Mouse (Mus musculus): ENCODE data around the gene Mvb12a. TPM values are rescaled to one million over a fixed set of nuclear protein-coding genes. Genes with fewer than 3 reads are reported as not detected.

Mvb12a gene
- polyA plus RNA-seq, 1 experiment: 182 TPM

DNA sequence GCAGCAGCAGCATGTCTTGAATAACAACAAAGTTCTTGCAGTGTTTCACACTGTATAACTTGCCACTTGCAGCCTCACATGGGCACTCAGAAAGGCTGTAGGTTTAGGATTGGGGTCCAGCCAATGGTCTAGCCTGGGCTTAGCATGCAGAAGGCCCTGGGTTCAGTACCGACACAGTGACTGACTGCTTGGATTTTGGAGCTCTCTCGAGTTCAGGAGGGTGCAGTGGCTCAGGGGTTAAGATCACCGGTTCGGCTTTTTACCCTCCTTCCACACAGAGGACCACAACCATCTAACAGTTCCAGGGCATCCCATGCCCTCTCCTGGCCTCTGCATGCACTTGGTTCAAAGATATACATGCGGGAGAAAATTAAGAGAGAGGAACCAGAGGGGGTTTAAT is 48.3 kb downstream of the Mvb12a start:
- Histone ChIP-seq H3K4me3 (ENCODE audit: control insufficient read depth, insufficient read depth, low read length) (peak overlapping the region; percentile 76), H3K27ac (ENCODE audit: control insufficient read depth, insufficient read depth, low read length) (peak overlapping the region; percentile 94), H3K4me1 (replicated peaks; ENCODE audit: control insufficient read depth, insufficient read depth, low read length) (peaks cover 52% of the 10 kb centered on the region), H3K27me3 (ENCODE audit: control insufficient read depth, insufficient read depth, low read length) (no peaks in the 10 kb centered on the region), H3K36me3 (ENCODE audit: control insufficient read depth, insufficient read depth, low read length) (no peaks in the 10 kb centered on the region)
- no peak for DNase-seq
- TF ChIP-seq POLR2A (IDR thresholded peaks at IDR 0.05; ENCODE audit: control insufficient read depth, extremely low read depth, insufficient read depth, low read length, poor library complexity) (no peak), CTCF (IDR thresholded peaks at IDR 0.05; ENCODE audit: borderline replicate concordance, control insufficient read depth, extremely low read depth, insufficient read depth, low read length, poor library complexity) (no peak)
- 3% methylated on average over 5 of the region's 5 CpGs for WGBS

- H3K27ac ChIP-seq (ENCODE audit: control insufficient read depth, insufficient read depth, low read length): peak within 1 kb of the TSS; percentile 94
- TF ChIP-seq POLR2A (IDR thresholded peaks at IDR 0.05; ENCODE audit: control insufficient read depth, extremely low read depth, insufficient read depth, low read length, poor library complexity) (peak; percentile 92), CTCF (IDR thresholded peaks at IDR 0.05; ENCODE audit: borderline replicate concordance, control insufficient read depth, extremely low read depth, insufficient read depth, low read length, poor library complexity) (no peak)
- peak; percentile 94 for DNase-seq
- H3K4me1 ChIP-seq (replicated peaks; ENCODE audit: control insufficient read depth, insufficient read depth, low read length): peaks cover 59% of the 10 kb centered on the region
- H3K36me3 ChIP-seq (ENCODE audit: control insufficient read depth, insufficient read depth, low read length): no peaks in the 10 kb centered on the region
- peak within 1 kb of the TSS; percentile 76 for H3K4me3 ChIP-seq (ENCODE audit: control insufficient read depth, insufficient read depth, low read length)
- H3K27me3 ChIP-seq (ENCODE audit: control insufficient read depth, insufficient read depth, low read length): no peaks in the 10 kb centered on the region
- WGBS: under 1% methylated on average over 71 of the region's 71 CpGs
Measured at GRCm38 (mm10) chr8:71591471-71592373, 49.0 kb downstream of the Mvb12a start, which contains the start of gene Pgls. Pgls (plus strand) TSS chr8:71592176.

GRCm38 (mm10) chr8:71592374-71593170 is 49.9 kb downstream of the Mvb12a start:
- Histone ChIP-seq H3K4me3 (ENCODE audit: control insufficient read depth, insufficient read depth, low read length) (peak overlapping the region; percentile 76), H3K4me1 (replicated peaks; ENCODE audit: control insufficient read depth, insufficient read depth, low read length) (peaks cover 67% of the 10 kb centered on the region), H3K27me3 (ENCODE audit: control insufficient read depth, insufficient read depth, low read length) (no peaks in the 10 kb centered on the region), H3K27ac (ENCODE audit: control insufficient read depth, insufficient read depth, low read length) (peak overlapping the region; percentile 94), H3K36me3 (ENCODE audit: control insufficient read depth, insufficient read depth, low read length) (no peaks in the 10 kb centered on the region)
- no peak for TF ChIP-seq CTCF (IDR thresholded peaks at IDR 0.05; ENCODE audit: borderline replicate concordance, control insufficient read depth, extremely low read depth, insufficient read depth, low read length, poor library complexity)
- 0 out of 2 replicates have a peak, but pooled peaks have one; percentile 23 for TF ChIP-seq POLR2A (IDR thresholded peaks at IDR 0.05; ENCODE audit: control insufficient read depth, extremely low read depth, insufficient read depth, low read length, poor library complexity)
- WGBS: 3% methylated on average over 60 of the region's 60 CpGs
- DNase-seq: peak; percentile 82

- DNase-seq: no peak
- H3K27ac ChIP-seq (ENCODE audit: control insufficient read depth, insufficient read depth, low read length): no peak overlapping the region
- no peaks in the 10 kb centered on the region for H3K27me3 ChIP-seq (ENCODE audit: control insufficient read depth, insufficient read depth, low read length)
- 95% methylated on average over 8 of the region's 8 CpGs for WGBS
- no peak for TF ChIP-seq CTCF (IDR thresholded peaks at IDR 0.05; ENCODE audit: borderline replicate concordance, control insufficient read depth, extremely low read depth, insufficient read depth, low read length, poor library complexity)
- TF ChIP-seq POLR2A (IDR thresholded peaks at IDR 0.05; ENCODE audit: control insufficient read depth, extremely low read depth, insufficient read depth, low read length, poor library complexity): no peak
- H3K4me1 ChIP-seq (replicated peaks; ENCODE audit: control insufficient read depth, insufficient read depth, low read length): peaks cover 61% of the 10 kb centered on the region
- H3K36me3 ChIP-seq (ENCODE audit: control insufficient read depth, insufficient read depth, low read length): no peaks in the 10 kb centered on the region
- H3K4me3 ChIP-seq (ENCODE audit: control insufficient read depth, insufficient read depth, low read length): no peak overlapping the region
Measured at GRCm38 (mm10) chr8:71593556-71594323, 51.0 kb downstream of the Mvb12a start.

DNA sequence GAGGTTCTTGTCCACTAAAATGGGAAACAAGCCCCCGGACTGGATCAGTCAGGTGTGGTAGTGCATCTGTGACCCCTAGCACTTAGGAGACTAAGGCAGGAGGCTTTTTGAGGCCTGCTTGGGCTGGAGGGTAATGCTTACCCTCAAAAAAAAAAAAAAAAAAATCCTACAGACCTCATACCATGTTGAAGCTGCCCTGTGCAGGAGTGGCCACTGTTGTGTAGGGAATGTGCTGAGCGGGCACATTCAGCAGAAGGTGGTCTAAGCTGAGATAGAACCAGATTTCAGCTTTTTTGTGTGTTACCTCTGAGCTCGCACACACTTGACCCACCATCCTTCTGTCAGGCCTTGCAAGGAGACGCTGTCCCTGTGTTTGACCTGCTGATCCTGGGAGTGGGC is 51.6 kb downstream of the Mvb12a start:
- no peak overlapping the region for H3K27ac ChIP-seq (ENCODE audit: control insufficient read depth, insufficient read depth, low read length)
- peaks cover 56% of the 10 kb centered on the region for H3K4me1 ChIP-seq (replicated peaks; ENCODE audit: control insufficient read depth, insufficient read depth, low read length)
- no peaks in the 10 kb centered on the region for H3K36me3 ChIP-seq (ENCODE audit: control insufficient read depth, insufficient read depth, low read length)
- 100% methylated on average over 4 of the region's 4 CpGs for WGBS
- no peak for DNase-seq
- H3K4me3 ChIP-seq (ENCODE audit: control insufficient read depth, insufficient read depth, low read length): no peak overlapping the region
- no peaks in the 10 kb centered on the region for H3K27me3 ChIP-seq (ENCODE audit: control insufficient read depth, insufficient read depth, low read length)
- TF ChIP-seq CTCF (IDR thresholded peaks at IDR 0.05; ENCODE audit: borderline replicate concordance, control insufficient read depth, extremely low read depth, insufficient read depth, low read length, poor library complexity) (no peak), POLR2A (IDR thresholded peaks at IDR 0.05; ENCODE audit: control insufficient read depth, extremely low read depth, insufficient read depth, low read length, poor library complexity) (no peak)

- 20% methylated on average over 27 of the region's 27 CpGs for WGBS
- Histone ChIP-seq H3K36me3 (ENCODE audit: control insufficient read depth, insufficient read depth, low read length) (no peaks in the 10 kb centered on the region), H3K4me3 (ENCODE audit: control insufficient read depth, insufficient read depth, low read length) (no peak overlapping the region), H3K27me3 (ENCODE audit: control insufficient read depth, insufficient read depth, low read length) (no peaks in the 10 kb centered on the region), H3K4me1 (replicated peaks; ENCODE audit: control insufficient read depth, insufficient read depth, low read length) (peaks cover 42% of the 10 kb centered on the region), H3K27ac (ENCODE audit: control insufficient read depth, insufficient read depth, low read length) (no peak overlapping the region)
- peak; percentile 100 for TF ChIP-seq CTCF (IDR thresholded peaks at IDR 0.05; ENCODE audit: borderline replicate concordance, control insufficient read depth, extremely low read depth, insufficient read depth, low read length, poor library complexity)
- no peak for TF ChIP-seq POLR2A (IDR thresholded peaks at IDR 0.05; ENCODE audit: control insufficient read depth, extremely low read depth, insufficient read depth, low read length, poor library complexity)
- peak; percentile 92 for DNase-seq
Measured at GRCm38 (mm10) chr8:71595862-71596261, 53.1 kb downstream of the Mvb12a start.

All from thymus, adult 2 months (tissue).